Mouse (Mus musculus) small intestine, adult 2 months (tissue): ENCODE data around the gene Srgap2. TPM values are rescaled to one million over a fixed set of nuclear protein-coding genes. Genes with fewer than 3 reads are reported as not detected.
"Not testable (repeated sequence)": the region's sequence is repeated elsewhere in the genome, so short reads cannot be mapped to it uniquely, and the experiment has no call there.

Source experiments
- H3K27ac ChIP-seq: fragments of 200-500 bp; 2 replicates; pipeline ENCODE4 v1.5.1; 2012; ENCODE audit warnings: low read depth, low read length, control low read depth, inconsistent platforms; ENCODE audit not compliant: insufficient read depth
- H3K27me3 ChIP-seq: fragments of 200-500 bp; 2 replicates; pipeline ENCODE4 v1.6.1; 2012; ENCODE audit warnings: mild to moderate bottlenecking, moderate library complexity, low read length, inconsistent platforms; ENCODE audit not compliant: control insufficient read depth, insufficient read depth
- H3K36me3 ChIP-seq: fragments of 200-500 bp; 2 replicates; pipeline ENCODE4 v1.6.1; 2012; ENCODE audit warnings: mild to moderate bottlenecking, low read length, control low read depth, inconsistent platforms; ENCODE audit not compliant: control insufficient read depth, insufficient read depth
- H3K4me1 ChIP-seq: fragments of 200-500 bp; 2 replicates; pipeline ENCODE4 v1.6.1; 2012; ENCODE audit warnings: low read length, inconsistent platforms, mixed read lengths; ENCODE audit not compliant: control insufficient read depth, insufficient read depth, insufficient read length
- H3K4me3 ChIP-seq: fragments of 200-500 bp; 2 replicates; pipeline ENCODE4 v1.5.1; 2012; ENCODE audit warnings: low read depth, mild to moderate bottlenecking, control low read depth, inconsistent platforms, low read length, moderate library complexity
- CTCF ChIP-seq: fragments of 200-500 bp; IDR thresholded peaks from 2 replicates; pipeline ENCODE4 v1.5.1; 2012; ENCODE audit warnings: low read depth, mild to moderate bottlenecking, control low read depth, inconsistent platforms, low read length, moderate library complexity, mixed read lengths; ENCODE audit not compliant: insufficient replicate concordance, insufficient read length; ENCODE audit errors: extremely low read depth
- POLR2A ChIP-seq: fragments of 200-500 bp; IDR thresholded peaks from 2 replicates; pipeline ENCODE4 v1.6.1; 2012; ENCODE audit warnings: low read depth, mild to moderate bottlenecking, control low read depth, inconsistent platforms, low read length, moderate library complexity
- WGBS: fragments of 180-500 bp; shearing (Covaris S2); methylation state at CpG from one replicate; pipeline ENCODE4 v1.1.7; 2018; 5-methylcytosine and 5-hydroxymethylcytosine counted together
- polyA plus RNA-seq: library from polyadenylated mRNA; depleted of rRNA; stranded (reverse); fragments of >200 nt; gene quantifications from 2 replicates; pipeline ENCODE4 v1.2.3, GENCODE M21; 2012; rRNA removed

The Srgap2 gene
- polyA plus RNA-seq = 2.8 and 5.6 TPM in 2 replicates

GRCm38 (mm10) chr1:131527281-131528080 lies at the start of gene Srgap2, which contains the start of gene Fam72a:
TSS of gene Srgap2 (minus strand) at chr1:131527352.
TSS of gene Fam72a (plus strand) at chr1:131527903.
- WGBS = under 1% methylated on average over 44 of the region's 44 CpGs
- Histone ChIP-seq H3K4me3 (peak within 1 kb of the TSS; percentile 94), H3K36me3 (no peaks in the 10 kb centered on the region), H3K4me1 (peaks cover 2% of the 10 kb centered on the region), H3K27ac (peak within 1 kb of the TSS; percentile 70), H3K27me3 (no peaks in the 10 kb centered on the region)
- TF ChIP-seq POLR2A (peak; percentile 77; the same call in 1 of the 2 replicates), CTCF (no peak)

GRCm38 (mm10) chr1:131573721-131574120 lies 46.6 kb upstream of the Srgap2 start:
- Histone ChIP-seq H3K27me3 (no peaks in the 10 kb centered on the region), H3K4me3 (no peak overlapping the region), H3K27ac (no peak overlapping the region), H3K4me1 (no peaks in the 10 kb centered on the region), H3K36me3 (no peaks in the 10 kb centered on the region)
- WGBS = 87% methylated on average over 14 of the region's 14 CpGs
- TF ChIP-seq POLR2A (no peak), CTCF (no peak)

- Histone ChIP-seq H3K27ac (no peak overlapping the region), H3K27me3 (no peaks in the 10 kb centered on the region), H3K4me3 (no peak overlapping the region), H3K4me1 (no peaks in the 10 kb centered on the region), H3K36me3 (no peaks in the 10 kb centered on the region)
- TF ChIP-seq POLR2A = no peak
- no peak for TF ChIP-seq CTCF
- WGBS = 87% methylated on average over 4 of the region's 4 CpGs
Observed at GRCm38 (mm10) chr1:131570391-131570790, 43.2 kb upstream of the Srgap2 start.

- no peak for TF ChIP-seq POLR2A
- no peak for TF ChIP-seq CTCF
- Histone ChIP-seq H3K4me1 (no peaks in the 10 kb centered on the region), H3K4me3 (no peak overlapping the region), H3K27me3 (no peaks in the 10 kb centered on the region), H3K36me3 (no peaks in the 10 kb centered on the region), H3K27ac (no peak overlapping the region)
- WGBS = 67% methylated on average over 6 of the region's 6 CpGs
Observed at GRCm38 (mm10) chr1:131569721-131570120, 42.6 kb upstream of the Srgap2 start.

- H3K27me3 ChIP-seq, H3K4me3 ChIP-seq, H3K27ac ChIP-seq, H3K36me3 ChIP-seq, H3K4me1 ChIP-seq: not testable (repeated sequence)
- 37% methylated on average over 11 of the region's 11 CpGs for WGBS
Observed at GRCm38 (mm10) chr1:131566056-131566455, 38.9 kb upstream of the Srgap2 start.

DNA sequence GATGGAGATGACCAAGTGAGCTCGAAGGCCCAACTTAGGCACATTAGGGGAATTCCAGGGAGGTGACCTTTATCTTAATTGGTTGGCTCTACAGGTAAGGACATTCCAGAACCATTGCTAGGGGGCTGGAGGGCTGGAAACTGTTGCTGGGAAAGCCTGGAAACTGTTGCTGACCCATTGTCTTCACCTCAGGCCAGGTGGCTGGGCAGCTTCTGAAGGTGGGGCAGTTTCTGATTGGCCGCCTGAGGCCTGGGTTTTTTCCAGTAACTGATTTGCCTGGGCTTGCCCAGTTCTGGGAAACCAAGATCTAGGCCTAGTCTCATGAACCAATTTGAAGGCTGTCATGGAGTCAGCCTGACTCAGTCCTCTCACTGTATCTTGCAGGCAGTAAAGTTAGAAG lies 34.9 kb upstream of the Srgap2 start:
- H3K4me1 ChIP-seq = no peaks in the 10 kb centered on the region

GRCm38 (mm10) chr1:131560500-131560899 lies 33.3 kb upstream of the Srgap2 start:
- no peak for TF ChIP-seq POLR2A
- TF ChIP-seq CTCF = no peak
- Histone ChIP-seq H3K27ac (no peak overlapping the region), H3K4me1 (no peaks in the 10 kb centered on the region), H3K36me3 (no peaks in the 10 kb centered on the region), H3K27me3 (no peaks in the 10 kb centered on the region), H3K4me3 (no peak overlapping the region)

More for the DNA sequence above, 34.9 kb upstream of the Srgap2 start:
- Histone ChIP-seq H3K27me3 (no peaks in the 10 kb centered on the region), H3K36me3 (no peaks in the 10 kb centered on the region), H3K4me3 (no peak overlapping the region), H3K27ac (no peak overlapping the region)
- 93% methylated on average over 2 of the region's 2 CpGs for WGBS
- no peak for TF ChIP-seq POLR2A
- no peak for TF ChIP-seq CTCF
